Mouse (Mus musculus) layer of hippocampus, adult 11-12 months (tissue): ENCODE results near the gene Pip5kl1.

ENCODE experiments used
- DNase-seq: peaks from one replicate; pipeline ENCODE4 v3.0.0; 2022; ENCODE audit warnings: low spot score

The Pip5kl1 gene

GRCm38 (mm10) chr2:32617109-32617508, 42.5 kb downstream of the Pip5kl1 start:
- no peak for DNase-seq

GRCm38 (mm10) chr2:32617601-32618000, 43.0 kb downstream of the Pip5kl1 start:
- DNase-seq: no peak

- no peak for DNase-seq
Measured at GRCm38 (mm10) chr2:32618051-32618450, 43.5 kb downstream of the Pip5kl1 start.

- DNase-seq: no peak
Measured at GRCm38 (mm10) chr2:32620682-32621516, 46.3 kb downstream of the Pip5kl1 start.

GRCm38 (mm10) chr2:32621517-32621859, 46.9 kb downstream of the Pip5kl1 start, which contains the start of gene Ak1:
Gene Ak1, plus strand, starts transcription at chr2:32621758.
- DNase-seq: no peak

- no peak for DNase-seq
Measured at GRCm38 (mm10) chr2:32624111-32624748, 49.6 kb downstream of the Pip5kl1 start.

GRCm38 (mm10) chr2:32625212-32625872, 50.7 kb downstream of the Pip5kl1 start:
- DNase-seq: peak; percentile 88

GRCm38 (mm10) chr2:32625873-32626694, 51.5 kb downstream of the Pip5kl1 start:
- peak; percentile 71 for DNase-seq

GRCm38 (mm10) chr2:32627266-32628043, 52.9 kb downstream of the Pip5kl1 start:
- no peak for DNase-seq

GRCm38 (mm10) chr2:32628044-32628550, 53.5 kb downstream of the Pip5kl1 start:
- DNase-seq: no peak

GRCm38 (mm10) chr2:32628729-32629128, 54.1 kb downstream of the Pip5kl1 start:
- peak; percentile 75 for DNase-seq

GRCm38 (mm10) chr2:32629276-32629976, 54.8 kb downstream of the Pip5kl1 start:
- DNase-seq: peak; percentile 69

- no peak for DNase-seq
Measured at GRCm38 (mm10) chr2:32630036-32630435, 55.4 kb downstream of the Pip5kl1 start.

GRCm38 (mm10) chr2:32631046-32631445, 56.4 kb downstream of the Pip5kl1 start:
- DNase-seq: no peak

- peak; percentile 86 for DNase-seq
Measured at GRCm38 (mm10) chr2:32631737-32632394, 57.3 kb downstream of the Pip5kl1 start.
